Mouse (Mus musculus) CH12.LX (cell line): ENCODE results near the gene Aup1. TPM values are rescaled to one million over a fixed set of nuclear protein-coding genes. Genes with fewer than 3 reads are reported as not detected.
A peak's percentile ranks its signal among the peaks of the same experiment; 100 is the strongest.

Experiments
- DNase-seq: peaks from one replicate; pipeline ENCODE4 v3.0.0-alpha.2; 2013; ENCODE audit errors: extremely low read depth
- H3K27ac ChIP-seq: 2 replicates; pipeline ENCODE4 v1.5.1; 2012; ENCODE audit warnings: low read depth, mild to moderate bottlenecking, control low read depth, moderate library complexity; ENCODE audit not compliant: insufficient read depth
- H3K27me3 ChIP-seq: replicated peaks from 2 replicates; pipeline ENCODE3; 2012; ENCODE audit warnings: inconsistent platforms
- H3K36me3 ChIP-seq, 2 experiments: replicated peaks in 1 of 2; 2 replicates each; pipeline versions ENCODE3 to v1.6.1; 2012; ENCODE audit warnings: inconsistent platforms in 1 of 2, low read length in 1 of 2, mild to moderate bottlenecking in 1 of 2, mixed read lengths in 1 of 2, moderate library complexity in 1 of 2; ENCODE audit not compliant: control insufficient read depth in 1 of 2, insufficient read depth in 1 of 2
- H3K4me1 ChIP-seq, 2 experiments: 2 replicates each; pipeline ENCODE4 v1.6.1; 2012; ENCODE audit warnings: inconsistent platforms in 1 of 2, moderate library complexity in 1 of 2; ENCODE audit not compliant: insufficient read depth in 2 of 2, control insufficient read depth in 1 of 2
- H3K4me2 ChIP-seq: 2 replicates; pipeline ENCODE4 v1.6.1; 2012; ENCODE audit warnings: low read depth, mild to moderate bottlenecking, control low read depth; ENCODE audit not compliant: poor library complexity, insufficient read depth, severe bottlenecking
- H3K4me3 ChIP-seq, 3 experiments: fragments of 150-350 bp in 1 of 3; sonication (generic) in 1 of 3; replicated peaks in 1 of 3; 2 replicates each; pipeline versions ENCODE3 to v1.5.1; 2011 to 2012; ENCODE audit warnings: low read depth in 2 of 3, low read length in 2 of 3, mild to moderate bottlenecking in 2 of 3, moderate library complexity in 2 of 3, control low read depth in 1 of 3, improper control_type of control experiment in 1 of 3, inconsistent platforms in 1 of 3, mixed read lengths in 1 of 3; ENCODE audit not compliant: poor library complexity in 1 of 3
- H3K79me2 ChIP-seq: replicated peaks from 2 replicates; pipeline ENCODE4 v1.6.1; 2012; ENCODE audit warnings: mild to moderate bottlenecking, moderate library complexity; ENCODE audit not compliant: control insufficient read depth, poor library complexity, insufficient read depth, severe bottlenecking; ENCODE audit errors: extremely low read depth
- H3K9ac ChIP-seq: 2 replicates; pipeline ENCODE4 v1.6.1; 2012; ENCODE audit warnings: low read depth, mild to moderate bottlenecking, control low read depth, moderate library complexity; ENCODE audit not compliant: insufficient read depth
- H3K9me3 ChIP-seq: replicated peaks from 2 replicates; pipeline ENCODE3; 2012; ENCODE audit warnings: low read length, inconsistent platforms, mixed read lengths
- CHD2 ChIP-seq: IDR thresholded peaks from 2 replicates; pipeline ENCODE4 v1.6.1; 2011; ENCODE audit warnings: low read length, improper control_type of control experiment
- E2F4 ChIP-seq: IDR thresholded peaks from 2 replicates; pipeline ENCODE4 v1.6.1; 2011; ENCODE audit warnings: low read depth, low read length, improper control_type of control experiment; ENCODE audit not compliant: insufficient replicate concordance
- GABPA ChIP-seq: IDR thresholded peaks from 2 replicates; pipeline ENCODE4 v1.6.1; 2012; ENCODE audit warnings: low read depth, low read length, improper control_type of control experiment, inconsistent platforms; ENCODE audit not compliant: insufficient replicate concordance
- HCFC1 ChIP-seq: IDR thresholded peaks from 2 replicates; pipeline ENCODE4 v1.6.1; 2012; ENCODE audit warnings: low read depth, mild to moderate bottlenecking, inconsistent platforms, low read length, improper control_type of control experiment
- JUN ChIP-seq: IDR thresholded peaks from 2 replicates; pipeline ENCODE4 v1.6.1; 2011; ENCODE audit warnings: low read depth, mild to moderate bottlenecking, low read length, improper control_type of control experiment, moderate library complexity; ENCODE audit not compliant: insufficient read depth
- KAT2A ChIP-seq: IDR thresholded peaks from 2 replicates; pipeline ENCODE4 v1.6.1; 2012; ENCODE audit warnings: low read length, improper control_type of control experiment, inconsistent platforms; ENCODE audit not compliant: insufficient replicate concordance
- MAX ChIP-seq: IDR thresholded peaks from 2 replicates; pipeline ENCODE4 v1.6.1; 2011; ENCODE audit warnings: low read length, improper control_type of control experiment
- MEF2A ChIP-seq: IDR thresholded peaks from 2 replicates; pipeline ENCODE4 v1.6.1; 2014; ENCODE audit warnings: low read depth, mild to moderate bottlenecking, inconsistent platforms, low read length, improper control_type of control experiment, borderline replicate concordance
- MYC ChIP-seq: IDR thresholded peaks from 2 replicates; pipeline ENCODE4 v1.6.1; 2011; ENCODE audit warnings: low read depth, mild to moderate bottlenecking, improper control_type of control experiment, low read length
- NELFE ChIP-seq: IDR thresholded peaks from 2 replicates; pipeline ENCODE4 v1.6.1; 2011; ENCODE audit warnings: low read depth, low read length, improper control_type of control experiment
- NRF1 ChIP-seq: IDR thresholded peaks from 2 replicates; pipeline ENCODE4 v1.6.1; 2014; ENCODE audit warnings: low read depth, mild to moderate bottlenecking, inconsistent platforms, low read length, improper control_type of control experiment, moderate library complexity
- PAX5 ChIP-seq: IDR thresholded peaks from 2 replicates; pipeline ENCODE4 v1.6.1; 2012; ENCODE audit warnings: low read length, inconsistent platforms, mixed read lengths
- RAD21 ChIP-seq: IDR thresholded peaks from 2 replicates; pipeline ENCODE4 v1.6.1; 2011; ENCODE audit warnings: low read depth, mild to moderate bottlenecking, low read length, improper control_type of control experiment, moderate library complexity
- SIN3A ChIP-seq: IDR thresholded peaks from 2 replicates; pipeline ENCODE4 v1.6.1; 2012; ENCODE audit warnings: low read length, improper control_type of control experiment, inconsistent platforms
- SMC3 ChIP-seq: IDR thresholded peaks from 2 replicates; pipeline ENCODE4 v1.6.1; 2011; ENCODE audit warnings: low read depth, low read length, improper control_type of control experiment
- TBP ChIP-seq: conservative IDR thresholded peaks from 2 replicates; pipeline ENCODE4 v1.6.1; 2011; ENCODE audit warnings: low read depth, low read length, improper control_type of control experiment
- TCF12 ChIP-seq: IDR thresholded peaks from 2 replicates; pipeline ENCODE4 v1.6.1; 2014; ENCODE audit warnings: low read depth, mild to moderate bottlenecking, inconsistent platforms, low read length, improper control_type of control experiment
- UBTF ChIP-seq: IDR thresholded peaks from 2 replicates; pipeline ENCODE4 v1.6.1; 2012; ENCODE audit warnings: low read depth, mild to moderate bottlenecking, inconsistent platforms, low read length, improper control_type of control experiment, moderate library complexity
- USF2 ChIP-seq: conservative IDR thresholded peaks from 2 replicates; pipeline ENCODE4 v1.6.1; 2011; ENCODE audit warnings: low read depth, low read length, improper control_type of control experiment
- ZKSCAN1 ChIP-seq: IDR thresholded peaks from 2 replicates; pipeline ENCODE4 v1.6.1; 2012; ENCODE audit warnings: low read depth, inconsistent platforms, low read length, improper control_type of control experiment, borderline replicate concordance
- ZMIZ1 ChIP-seq: IDR thresholded peaks from 2 replicates; pipeline ENCODE4 v1.6.1; 2012; ENCODE audit warnings: low read depth, mild to moderate bottlenecking, inconsistent platforms, low read length, improper control_type of control experiment
- ZNF384 ChIP-seq: IDR thresholded peaks from 2 replicates; pipeline ENCODE4 v1.6.1; 2012; ENCODE audit warnings: low read depth, low read length, improper control_type of control experiment, inconsistent platforms
- dilution Hi-C: fragments of 300-500 bp; cut with MboI; formaldehyde crosslinking; loops from 2 replicates; pipeline ENCODE4 v1.14.3; 2020; ENCODE audit warnings: low sequenced_read_pairs; ENCODE audit not compliant: extremely low pct_unique_long_range_greater_than_20kb, extremely low pct_ligation_motif_present
- in situ Hi-C: fragments of 300-500 bp; cut with MboI; formaldehyde crosslinking; loops from 3 replicates; pipeline ENCODE4 v1.14.3; 2019; ENCODE audit warnings: low sequenced_read_pairs, low pct_ligation_motif_present, low pct_unique_long_range_greater_than_20kb, mixed read lengths
- polyA plus RNA-seq: library from polyadenylated mRNA; unstranded; fragments of >175 nt; gene quantifications from 2 replicates; pipeline ENCODE4 v1.2.1, GENCODE M21; 2012; ENCODE audit warnings: low read depth; ENCODE audit not compliant: insufficient read length
- total RNA-seq, 2 experiments: library from RNA; depleted of rRNA; stranded (reverse); fragments of 300-350 nt in 1 of 2; fragments of >200 nt in 1 of 2; gene quantifications; 2 replicates each; pipeline ENCODE4 v1.2.3; 2012 to 2014

The Aup1 gene
- total and polyA plus RNA-seq, 3 experiments, result 119 to 324 (median 240) TPM

GRCm38 (mm10) chr6:83025221-83025620 is 29.1 kb upstream of the Aup1 start:
- dilution Hi-C loops, result no loop called here
- H3K9me3 ChIP-seq, result no peaks in the 10 kb centered on the region
- H3K4me1 ChIP-seq, result peaks cover 23 to 56% of the 10 kb centered on the region in 2 experiments
- no peak overlapping the region for H3K9ac ChIP-seq
- no peak overlapping the region for H3K27ac ChIP-seq
- no peaks in the 10 kb centered on the region for H3K27me3 ChIP-seq
- DNase-seq, result no peak
- H3K4me3 ChIP-seq, result peak overlapping the region in 1 of 3 experiments; percentile 37
- H3K4me2 ChIP-seq, result no peak overlapping the region
- no peak for TF ChIP-seq SIN3A
- TF ChIP-seq JUN, result no peak
- no peak for TF ChIP-seq NRF1
- no peak for TF ChIP-seq RAD21
- no peak for TF ChIP-seq PAX5
- TF ChIP-seq MEF2A, result no peak
- no peak for TF ChIP-seq USF2
- no peak for TF ChIP-seq CHD2
- no peak for TF ChIP-seq NELFE
- no peak for TF ChIP-seq ZNF384
- no peak for TF ChIP-seq E2F4
- no peak for TF ChIP-seq SMC3
- TF ChIP-seq TCF12, result no peak
- TF ChIP-seq KAT2A, result no peak
- no peak for TF ChIP-seq MYC
- no peak for TF ChIP-seq TBP
- no peak for TF ChIP-seq MAX
- no peak for TF ChIP-seq ZMIZ1
- no peak for TF ChIP-seq GABPA
- no peak for TF ChIP-seq HCFC1
- peaks cover 3 to 14% of the 10 kb centered on the region in 2 experiments for H3K36me3 ChIP-seq
- in situ Hi-C loops, result no loop called here
- no peaks in the 10 kb centered on the region for H3K79me2 ChIP-seq

GRCm38 (mm10) chr6:83027293-83027692 is 27.0 kb upstream of the Aup1 start:
- H3K9me3 ChIP-seq, result no peaks in the 10 kb centered on the region
- H3K36me3 ChIP-seq, result peaks cover 13 to 35% of the 10 kb centered on the region in 2 experiments
- H3K4me1 ChIP-seq, result peaks cover 29 to 75% of the 10 kb centered on the region in 2 experiments
- H3K4me3 ChIP-seq, result no peak overlapping the region
- H3K27ac ChIP-seq, result no peak overlapping the region
- H3K27me3 ChIP-seq, result no peaks in the 10 kb centered on the region
- peaks cover 1% of the 10 kb centered on the region for H3K79me2 ChIP-seq
- DNase-seq, result no peak
- dilution Hi-C loops (no loop called here), in situ Hi-C loops (no loop called here)
- TF ChIP-seq ZNF384 (no peak), NELFE (no peak), UBTF (no peak), MAX (no peak), ZKSCAN1 (peak; percentile 92), TCF12 (no peak)
- H3K9ac ChIP-seq, result no peak overlapping the region
- no peak overlapping the region for H3K4me2 ChIP-seq
